ENCODE assay signal across 18 mouse cellular contexts in genomic region chr12:83767833-83768232, GRCm38 (mm10). TPM values are rescaled to one million over a fixed set of nuclear protein-coding genes. Genes with fewer than 3 reads are reported as not detected.
A peak's percentile ranks its signal among the peaks of the same experiment; 100 is the strongest.
DNase-seq lines count a peak whose midpoint lies in the region; ATAC-seq and TF ChIP-seq lines count a peak whose summit lies in the region.
"Had no signal": no experiment of that assay in that cellular context is flagged by ENCODE, and none has a peak within 500 bp of the region (broad histone marks: within the 10 kb centered on the region; RNA-seq: fewer than 3 reads in every experiment).

No protein-coding gene starts in this region.

- no peak overlapping the region for H3K9ac ChIP-seq in liver, postnatal 0 days (replicated peaks)
- no peak overlapping the region for H3K9ac ChIP-seq in embryonic facial prominence, embryonic 15.5 days
- H3K9ac ChIP-seq in kidney, embryonic 16.5 days (replicated peaks; ENCODE audit: low read length) = no peak overlapping the region
- no peak overlapping the region for H3K9ac ChIP-seq in stomach, embryonic 16.5 days (ENCODE audit: low read length)
- H3K9ac ChIP-seq in midbrain, postnatal 0 days (replicated peaks; ENCODE audit: low read length, poor library complexity, severe bottlenecking) = no peak overlapping the region
- H3K9ac ChIP-seq: forebrain, embryonic 15.5 days; heart, embryonic 13.5 days; liver, embryonic 12.5 days; lung, embryonic 15.5 days had no signal

- no peak for DNase-seq in liver, postnatal 0 days
- no peak for DNase-seq in liver
- DNase-seq in ovary, adult 18-20 months (ENCODE audit: low spot score) = no peak
- DNase-seq in midbrain, postnatal 0 days (ENCODE audit: low spot score) = no peak
- DNase-seq: cerebellum, postnatal 10 days; heart, postnatal 4 days; right cerebral cortex, adult 18-20 months; thymus, adult 18-20 months had no signal

- TF ChIP-seq EP300 in liver, postnatal 0 days (IDR thresholded peaks at IDR 0.05; ENCODE audit: low read depth) = no peak

- 62% methylated on average over 9 of the region's 9 CpGs for WGBS in liver, postnatal 0 days (ENCODE audit: insufficient replicate concordance)
- 71% methylated on average over 9 of the region's 9 CpGs for WGBS in embryonic facial prominence, embryonic 15.5 days
- 61% methylated on average over 9 of the region's 9 CpGs for WGBS in kidney, embryonic 16.5 days
- WGBS in stomach, embryonic 16.5 days = 71% methylated on average over 9 of the region's 9 CpGs
- WGBS in midbrain, postnatal 0 days = 72% methylated on average over 9 of the region's 9 CpGs

- peaks cover 11% of the 10 kb centered on the region; the same call in 1 of the 2 replicates for H3K27me3 ChIP-seq in liver, postnatal 0 days (ENCODE audit: insufficient read depth, low read length)
- no peaks in the 10 kb centered on the region for H3K27me3 ChIP-seq in embryonic facial prominence, embryonic 15.5 days
- no peaks in the 10 kb centered on the region for H3K27me3 ChIP-seq in kidney, embryonic 16.5 days (ENCODE audit: insufficient read depth, low read length)
- no peaks in the 10 kb centered on the region for H3K27me3 ChIP-seq in stomach, embryonic 16.5 days (ENCODE audit: control insufficient read depth, insufficient read depth, low read length)
- no peaks in the 10 kb centered on the region for H3K27me3 ChIP-seq in midbrain, postnatal 0 days (ENCODE audit: insufficient read depth, low read length)
- H3K27me3 ChIP-seq: forebrain, embryonic 15.5 days had no signal

- peak; percentile 35; the same call in 1 of the 2 replicates for ATAC-seq in liver, postnatal 0 days
- ATAC-seq in embryonic facial prominence, embryonic 15.5 days (ENCODE audit: insufficient number of reproducible peaks, low FRiP score, low TSS enrichment, low read depth) = peak; percentile 20; the same call in 1 of the 2 replicates
- ATAC-seq in kidney, embryonic 16.5 days (ENCODE audit: low FRiP score, low TSS enrichment) = no peak
- ATAC-seq in stomach, embryonic 16.5 days (ENCODE audit: insufficient read depth, low FRiP score) = no peak
- no peak; the same call in 1 of the 2 replicates for ATAC-seq in midbrain, postnatal 0 days (ENCODE audit: low FRiP score)
- ATAC-seq: forebrain, embryonic 15.5 days; liver, embryonic 12.5 days; midbrain, embryonic 16.5 days had no signal

- H3K4me2 ChIP-seq in liver, postnatal 0 days (ENCODE audit: low read depth, low read length) = no peak overlapping the region
- no peak overlapping the region for H3K4me2 ChIP-seq in embryonic facial prominence, embryonic 15.5 days (replicated peaks)
- 0 out of 2 replicates have a peak overlapping the region, but pooled peaks have one; percentile 1 for H3K4me2 ChIP-seq in kidney, embryonic 16.5 days (replicated peaks; ENCODE audit: low read depth, low read length)
- H3K4me2 ChIP-seq in stomach, embryonic 16.5 days (ENCODE audit: low read depth, low read length) = no peak overlapping the region
- H3K4me2 ChIP-seq in midbrain, postnatal 0 days (ENCODE audit: low read depth, low read length, poor library complexity, severe bottlenecking) = no peak overlapping the region
- H3K4me2 ChIP-seq: forebrain, embryonic 15.5 days; heart, embryonic 13.5 days; liver, embryonic 12.5 days; lung, embryonic 15.5 days had no signal

- H3K27ac ChIP-seq in liver, postnatal 0 days (ENCODE audit: low read depth) = no peak overlapping the region
- peak overlapping the region; percentile 44 for H3K27ac ChIP-seq in embryonic facial prominence, embryonic 15.5 days (replicated peaks)
- H3K27ac ChIP-seq in kidney, embryonic 16.5 days (ENCODE audit: low read length) = peak overlapping the region; percentile 92
- H3K27ac ChIP-seq in stomach, embryonic 16.5 days (ENCODE audit: low read length) = peak overlapping the region; percentile 53
- H3K27ac ChIP-seq in midbrain, postnatal 0 days (ENCODE audit: low read depth, low read length) = no peak overlapping the region
- H3K27ac ChIP-seq: forebrain, embryonic 15.5 days; heart, embryonic 13.5 days; liver, embryonic 12.5 days; lung, embryonic 15.5 days had no signal

- peaks cover 10% of the 10 kb centered on the region for H3K4me1 ChIP-seq in liver, postnatal 0 days (ENCODE audit: insufficient read depth)
- peaks cover 65% of the 10 kb centered on the region for H3K4me1 ChIP-seq in embryonic facial prominence, embryonic 15.5 days
- peaks cover 59% of the 10 kb centered on the region for H3K4me1 ChIP-seq in kidney, embryonic 16.5 days (ENCODE audit: insufficient read depth, low read length)
- peaks cover 42% of the 10 kb centered on the region for H3K4me1 ChIP-seq in stomach, embryonic 16.5 days (ENCODE audit: control insufficient read depth, insufficient read depth, low read length)
- H3K4me1 ChIP-seq in midbrain, postnatal 0 days (ENCODE audit: insufficient read depth, low read length) = peaks cover 6% of the 10 kb centered on the region; the same call in 1 of the 2 replicates

- H3K9me3 ChIP-seq in liver, postnatal 0 days (ENCODE audit: low read length) = no peaks in the 10 kb centered on the region
- H3K9me3 ChIP-seq in embryonic facial prominence, embryonic 15.5 days (replicated peaks) = no peaks in the 10 kb centered on the region
- H3K9me3 ChIP-seq in kidney, embryonic 16.5 days (ENCODE audit: low read length) = no peaks in the 10 kb centered on the region
- no peaks in the 10 kb centered on the region for H3K9me3 ChIP-seq in stomach, embryonic 16.5 days (replicated peaks; ENCODE audit: control insufficient read depth, low read length)
- no peaks in the 10 kb centered on the region for H3K9me3 ChIP-seq in midbrain, postnatal 0 days (ENCODE audit: low read length)
- H3K9me3 ChIP-seq: forebrain, embryonic 15.5 days; heart, embryonic 13.5 days; liver, embryonic 12.5 days; lung, embryonic 15.5 days had no signal

- TF ChIP-seq CTCF in liver, postnatal 0 days (IDR thresholded peaks at IDR 0.05; ENCODE audit: low read depth) = no peak
- no peak for TF ChIP-seq CTCF in midbrain, postnatal 0 days (IDR thresholded peaks at IDR 0.05)

- H3K4me3 ChIP-seq in liver, postnatal 0 days (ENCODE audit: low read depth, low read length) = no peak overlapping the region
- H3K4me3 ChIP-seq in embryonic facial prominence, embryonic 15.5 days (replicated peaks) = no peak overlapping the region
- no peak overlapping the region for H3K4me3 ChIP-seq in kidney, embryonic 16.5 days (ENCODE audit: low read length)
- no peak overlapping the region for H3K4me3 ChIP-seq in stomach, embryonic 16.5 days (replicated peaks; ENCODE audit: low read length)
- no peak overlapping the region for H3K4me3 ChIP-seq in midbrain, postnatal 0 days (ENCODE audit: low read depth, low read length)
- H3K4me3 ChIP-seq: erythroblast, embryonic 14.5 days; forebrain, embryonic 15.5 days; heart, embryonic 13.5 days; liver, embryonic 12.5 days; lung, embryonic 15.5 days had no signal

- no peaks in the 10 kb centered on the region for H3K36me3 ChIP-seq in liver, postnatal 0 days (replicated peaks; ENCODE audit: insufficient read depth, low read length)
- no peaks in the 10 kb centered on the region for H3K36me3 ChIP-seq in embryonic facial prominence, embryonic 15.5 days
- no peaks in the 10 kb centered on the region for H3K36me3 ChIP-seq in kidney, embryonic 16.5 days (ENCODE audit: insufficient read depth, low read length)
- no peaks in the 10 kb centered on the region for H3K36me3 ChIP-seq in stomach, embryonic 16.5 days (ENCODE audit: control insufficient read depth, insufficient read depth, low read length)
- no peaks in the 10 kb centered on the region for H3K36me3 ChIP-seq in midbrain, postnatal 0 days (ENCODE audit: insufficient read depth, low read length)
- H3K36me3 ChIP-seq: forebrain, embryonic 15.5 days; heart, embryonic 13.5 days; liver, embryonic 12.5 days; lung, embryonic 15.5 days had no signal

RNA-seq across cellular contexts. Expression of gene Papln, which starts 4.4 kb away (rescaled TPM):
- polyA plus RNA-seq in liver, postnatal 0 days (2015; fragmentation: Nextera tagmentation; extraction: Ambion mirVana) = 0.15 and 0.28 TPM in 2 replicates
- polyA plus RNA-seq in embryonic facial prominence, embryonic 15.5 days (2015; fragmentation: Nextera tagmentation; extraction: Ambion mirVana) = 5.2 and 5.4 TPM in 2 replicates
- polyA plus RNA-seq in kidney, embryonic 16.5 days (2015; fragmentation: Nextera tagmentation; extraction: Ambion mirVana) = 2.7 and 3.0 TPM in 2 replicates
- polyA plus RNA-seq in stomach, embryonic 16.5 days (2015; fragmentation: Nextera tagmentation; extraction: Ambion mirVana) = 4.3 and 4.9 TPM in 2 replicates
- total RNA-seq in midbrain, postnatal 0 days (2014; rRNA removed) = 2.4 and 2.7 TPM in 2 replicates
- polyA plus RNA-seq in midbrain, postnatal 0 days (2015; fragmentation: Nextera tagmentation; extraction: Ambion mirVana) = 0.33 and 0.37 TPM in 2 replicates
- total RNA-seq: megakaryocyte, adult 5-6 weeks had no signal
- polyA plus RNA-seq: erythroblast, embryonic 14.5 days had no signal

Comparison
In these comparisons a context has a peak if more than half of its experiments do, and no peak if none do; other contexts are left out.
1. ATAC-seq: peak in liver, postnatal 0 days (single experiment) and embryonic facial prominence, embryonic 15.5 days (single experiment); none in kidney, embryonic 16.5 days (single experiment), stomach, embryonic 16.5 days (single experiment) and midbrain, postnatal 0 days (single experiment).
2. H3K27ac ChIP-seq: peak in embryonic facial prominence, embryonic 15.5 days (single experiment), kidney, embryonic 16.5 days (single experiment) and stomach, embryonic 16.5 days (single experiment); none in liver, postnatal 0 days (single experiment) and midbrain, postnatal 0 days (single experiment).